Mouse (Mus musculus) CD4-positive, CD25-positive, alpha-beta regulatory T cell, adult 2 months (primary cell): ENCODE results near the gene Pqlc2.

Experiments used
- DNase-seq: peaks from one replicate; pipeline ENCODE4 v3.0.0-alpha.2; 2012; ENCODE audit warnings: low read depth, low spot score

Gene Pqlc2

DNA sequence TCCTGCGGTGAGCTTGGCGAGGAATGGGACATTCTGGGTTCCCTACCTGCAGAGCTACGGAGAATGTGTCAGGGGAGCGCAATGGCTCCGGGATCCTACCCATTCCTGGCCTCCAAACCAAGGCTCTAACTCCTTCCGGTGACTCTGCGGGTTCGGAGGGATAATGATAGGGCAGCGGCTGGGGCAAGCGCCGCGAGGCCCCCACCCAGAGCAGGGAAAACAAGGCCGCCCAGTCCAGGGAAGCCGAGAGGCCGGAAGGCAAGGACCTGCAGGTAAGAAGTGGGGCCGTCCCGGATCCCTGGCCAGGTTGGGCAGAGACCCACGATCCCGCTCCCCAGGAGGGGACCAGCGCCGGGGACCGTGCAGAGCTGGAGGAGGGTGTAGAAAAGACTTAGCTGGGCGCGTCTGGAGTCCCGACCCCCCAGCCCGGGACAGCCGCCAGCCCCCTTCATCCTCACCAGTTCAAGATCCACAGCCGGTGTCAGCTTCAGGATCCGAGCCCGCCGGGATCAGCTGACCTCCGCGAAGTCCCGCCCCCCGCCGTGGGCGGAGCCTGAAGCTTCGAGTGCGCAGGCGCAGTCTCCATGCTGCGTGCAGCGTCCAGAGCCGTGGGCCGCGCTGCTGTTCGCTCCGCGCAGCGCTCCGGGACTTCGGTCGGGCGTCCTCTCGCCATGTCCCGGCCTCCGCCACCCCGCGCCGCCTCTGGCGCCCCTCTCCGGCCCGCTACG lies at the start of gene Pqlc2, which contains the start of gene Akr7a5:
Gene Pqlc2, minus strand, starts transcription at position 538 of the 728 bp plus-strand sequence.
Gene Akr7a5, plus strand, starts transcription at position 574 of the 728 bp plus-strand sequence.
- peak; percentile 97 for DNase-seq

DNA sequence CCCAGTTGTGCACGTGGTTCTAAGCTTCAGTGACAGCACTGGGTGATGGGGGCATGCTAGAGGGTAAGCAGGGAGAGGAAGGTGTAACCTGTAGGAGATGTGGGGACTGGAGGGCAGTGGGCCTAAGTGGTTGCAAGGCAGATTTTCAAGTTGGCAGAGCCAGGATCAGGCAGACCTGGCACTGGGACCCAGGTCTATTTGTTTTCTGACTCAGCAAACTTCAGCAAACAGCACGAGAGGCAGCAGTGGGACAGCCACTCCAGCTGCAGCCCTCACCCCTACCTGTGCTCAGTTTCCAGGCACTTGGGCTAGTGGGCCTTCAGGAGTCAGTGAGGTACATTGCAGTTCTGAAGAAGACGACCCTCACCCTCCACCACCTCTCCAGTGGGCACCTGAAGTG lies 46.7 kb upstream of the Pqlc2 start:
- no peak for DNase-seq

DNA sequence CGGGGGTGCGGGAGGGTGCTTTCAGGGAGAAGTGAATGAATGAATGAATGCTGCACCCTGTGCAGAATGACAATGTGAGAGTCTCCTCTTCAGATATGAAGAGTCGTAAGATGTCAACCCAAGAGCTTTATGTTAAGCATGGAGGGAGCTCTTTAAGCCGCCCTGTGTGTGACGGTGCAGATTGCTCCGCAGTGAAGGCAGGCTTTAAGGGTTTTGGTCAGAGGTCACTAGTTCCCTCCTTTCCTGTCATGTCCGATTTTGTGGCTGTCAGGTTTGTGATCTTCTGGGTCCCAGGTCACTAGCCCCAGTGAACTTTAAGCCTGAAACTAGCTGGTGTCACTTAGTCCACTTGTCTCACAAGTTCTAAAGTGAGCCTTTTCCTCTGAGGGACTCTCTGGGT lies 42.3 kb upstream of the Pqlc2 start:
- no peak for DNase-seq

GRCm38 (mm10) chr4:139351931-139352711 lies 41.6 kb upstream of the Pqlc2 start, which contains the start of the genes Mrto4, Emc1 and Ubr4:
Gene Mrto4, minus strand, starts transcription at chr4:139352576.
Gene Emc1, plus strand, starts transcription at chr4:139352587.
Gene Ubr4, plus strand, starts transcription at chr4:139352609.
- DNase-seq, result peak; percentile 90

DNA sequence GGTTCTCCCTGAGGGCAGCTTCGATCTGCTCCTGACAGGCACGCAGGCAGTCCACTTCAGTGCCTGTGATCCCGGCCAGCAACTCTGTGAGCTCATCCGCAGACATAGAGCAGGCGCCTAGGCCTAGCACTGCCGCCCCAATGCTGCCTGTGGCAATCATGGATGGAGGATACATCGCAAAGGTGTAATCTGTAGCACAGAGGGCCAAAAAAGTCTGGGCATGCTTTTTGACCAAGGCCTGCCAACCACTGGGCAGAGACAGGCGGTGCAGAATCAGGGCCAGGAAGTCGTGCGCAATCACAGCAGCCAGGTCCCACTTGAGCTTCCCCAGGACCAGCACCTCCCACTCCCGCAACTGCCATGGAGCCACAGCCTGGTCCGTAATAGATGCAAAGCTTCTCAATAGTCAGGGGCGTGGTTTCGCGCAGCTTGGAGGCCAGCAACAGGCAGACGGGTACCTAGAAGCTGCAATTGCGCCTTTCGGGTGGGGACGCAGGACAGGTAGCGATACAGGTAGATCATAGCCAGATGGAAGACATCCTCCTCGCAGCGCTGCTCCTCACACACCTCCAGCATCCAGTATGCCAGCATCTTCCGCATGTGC lies 35.0 kb upstream of the Pqlc2 start:
- no peak for DNase-seq

DNA sequence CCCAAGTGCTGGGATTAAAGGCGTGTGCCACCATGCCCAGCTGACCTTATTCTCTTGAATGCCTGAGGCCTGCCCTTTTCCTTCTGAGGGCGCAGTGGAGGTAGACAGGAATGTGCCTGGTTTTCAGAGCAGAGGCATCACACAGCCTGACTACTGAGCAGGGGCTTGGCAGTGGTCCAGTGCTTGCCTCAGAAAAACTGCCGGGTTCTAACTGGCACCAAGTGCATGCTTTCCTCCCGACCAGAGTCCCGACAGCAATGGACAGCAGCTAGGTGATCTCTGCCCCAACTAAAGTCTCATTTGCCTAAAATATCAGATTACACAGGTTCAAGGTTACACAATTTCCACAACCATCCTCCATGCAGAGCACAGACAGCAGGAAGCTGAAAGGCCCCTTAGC lies 33.2 kb upstream of the Pqlc2 start:
- DNase-seq, result no peak

GRCm38 (mm10) chr4:139341556-139342233 lies 31.2 kb upstream of the Pqlc2 start:
- DNase-seq, result no peak

DNA sequence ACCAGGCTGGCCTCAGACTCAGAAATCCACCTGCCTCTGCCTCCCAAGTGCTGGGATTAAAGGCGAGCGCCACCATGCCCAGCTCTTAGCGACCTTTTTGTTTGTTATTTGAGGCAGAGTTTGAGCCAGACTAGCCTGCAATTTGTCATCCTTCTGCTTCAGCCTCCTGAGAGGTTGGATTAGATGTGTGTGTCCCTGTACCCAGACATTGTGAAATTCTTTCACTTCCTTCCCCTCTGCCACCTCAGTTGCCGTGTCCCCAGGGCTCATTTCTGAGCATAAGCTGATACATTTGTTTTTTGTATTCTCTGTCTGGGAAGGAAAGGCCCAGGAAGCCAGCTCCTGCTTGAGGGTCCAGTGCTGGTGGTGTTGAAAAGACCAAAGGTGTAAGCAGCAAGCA lies 30.3 kb upstream of the Pqlc2 start:
- no peak for DNase-seq

GRCm38 (mm10) chr4:139338145-139338544 lies 27.6 kb upstream of the Pqlc2 start:
- no peak for DNase-seq

DNA sequence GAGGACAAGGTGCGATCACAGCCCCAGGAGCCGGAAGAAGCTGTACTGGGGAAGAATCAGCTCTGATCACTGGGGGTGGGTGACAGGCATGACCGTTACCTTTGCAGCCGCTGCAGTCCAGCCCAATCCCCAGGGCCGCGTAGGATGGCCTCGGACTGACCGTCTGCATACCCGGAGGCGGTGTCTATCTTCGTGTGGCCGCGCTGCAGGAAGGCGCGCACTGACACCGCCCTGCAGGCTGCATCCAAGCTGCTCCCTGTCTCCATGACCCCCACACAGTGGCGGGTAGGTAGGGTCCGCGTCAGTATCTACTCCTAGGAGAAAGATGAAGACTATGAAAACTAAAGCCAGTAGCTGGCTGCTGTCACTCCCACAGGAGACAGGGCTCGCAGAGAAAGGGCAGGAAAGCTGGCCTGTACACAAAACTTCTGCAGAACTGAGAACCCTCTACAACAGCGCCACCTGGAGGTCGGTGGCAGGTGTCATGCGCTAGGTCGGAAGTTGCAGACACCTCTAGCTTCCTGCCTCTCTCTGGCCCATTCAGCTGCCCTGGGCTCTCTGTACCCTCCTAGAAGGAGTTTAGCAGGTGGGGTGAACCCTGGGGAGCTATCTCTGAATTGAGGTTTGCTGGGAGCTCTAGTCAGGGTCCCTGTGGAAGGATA lies 26.4 kb upstream of the Pqlc2 start:
- DNase-seq, result peak; percentile 94

DNA sequence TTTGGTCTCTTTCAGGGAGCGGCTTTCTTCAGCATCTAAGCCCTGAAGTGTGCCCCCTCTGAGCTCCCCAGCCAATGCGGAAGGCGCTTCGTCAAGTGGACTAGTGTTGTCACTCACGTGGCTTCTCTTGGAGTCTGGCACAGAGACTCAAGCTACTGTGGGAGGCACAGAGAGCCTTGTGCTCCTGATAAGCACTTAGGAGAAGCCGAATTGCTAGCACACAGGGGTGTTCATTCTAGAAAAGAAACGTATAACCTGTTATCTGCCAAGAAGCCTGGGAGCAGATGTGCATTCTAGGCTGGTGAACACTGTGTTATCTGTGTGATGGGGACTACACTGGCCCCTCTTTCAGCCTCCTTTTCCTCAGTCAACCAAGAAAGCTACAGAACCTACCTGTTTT lies 25.0 kb upstream of the Pqlc2 start:
- no peak for DNase-seq

- no peak for DNase-seq
Observed at GRCm38 (mm10) chr4:139334631-139335295, 24.3 kb upstream of the Pqlc2 start.

- peak; percentile 97 for DNase-seq
Observed at GRCm38 (mm10) chr4:139330605-139331004, 20.1 kb upstream of the Pqlc2 start.

- DNase-seq, result peak; percentile 29
Observed at GRCm38 (mm10) chr4:139319740-139320139, 9.2 kb upstream of the Pqlc2 start.

DNA sequence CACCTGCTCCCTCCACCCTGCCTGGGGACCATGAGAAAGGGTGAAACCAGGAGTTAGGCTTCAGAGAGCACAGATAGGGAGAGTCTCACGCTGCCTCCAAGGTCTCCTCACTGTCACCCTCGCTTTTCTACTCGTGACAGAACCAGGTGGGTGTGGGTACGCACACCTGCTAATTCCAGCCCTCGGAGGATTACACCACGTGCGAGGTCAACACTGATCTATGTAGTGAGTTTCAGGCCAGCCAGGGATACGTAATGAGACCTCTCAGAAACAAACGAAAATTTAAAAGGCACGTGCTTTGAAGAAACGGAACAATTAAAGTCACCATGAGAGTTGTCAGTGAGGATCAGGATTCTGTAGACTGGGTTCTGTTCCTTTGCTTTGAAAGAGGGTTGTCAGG lies 7.9 kb upstream of the Pqlc2 start:
- DNase-seq, result no peak

DNA sequence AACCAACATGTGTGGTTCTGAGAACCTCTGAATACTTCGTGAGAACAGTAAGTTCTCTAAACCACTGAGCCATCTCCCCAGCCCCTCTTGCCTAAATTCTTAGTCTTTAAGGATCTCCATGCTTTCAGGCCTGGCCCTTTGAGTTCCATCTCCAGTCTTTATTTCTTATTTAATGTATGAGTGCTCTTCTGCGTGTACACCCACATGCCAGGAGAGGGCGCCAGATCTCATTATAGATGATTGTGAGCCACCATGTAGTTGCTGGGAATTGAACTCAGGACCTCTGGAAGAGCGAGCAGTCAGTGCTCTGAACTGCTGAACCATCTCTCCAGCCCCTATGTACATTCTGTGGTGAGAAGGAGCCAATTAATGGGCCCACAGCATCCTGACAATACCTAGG lies 2.1 kb upstream of the Pqlc2 start:
- peak; percentile 83 for DNase-seq

DNA sequence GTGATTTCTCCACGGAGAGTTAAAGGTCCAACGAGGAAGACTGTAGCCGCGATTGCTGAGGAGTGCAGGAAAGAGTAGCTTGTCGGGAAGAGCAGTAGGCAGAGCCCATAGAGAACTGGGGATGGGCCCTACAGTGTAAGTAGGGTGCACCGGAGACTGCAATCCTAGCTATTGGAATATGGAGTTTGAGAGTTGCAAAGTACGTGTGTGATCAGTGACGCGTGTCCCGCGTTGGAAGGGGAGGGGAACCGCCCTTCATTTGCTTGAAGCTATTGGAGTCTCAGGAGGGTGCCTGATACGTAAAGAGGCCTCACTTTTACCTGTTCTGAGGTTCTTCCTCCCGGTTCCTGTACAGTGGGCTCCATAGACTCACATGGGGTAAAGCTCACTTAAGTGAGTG lies 1.2 kb upstream of the Pqlc2 start:
- no peak for DNase-seq

DNA sequence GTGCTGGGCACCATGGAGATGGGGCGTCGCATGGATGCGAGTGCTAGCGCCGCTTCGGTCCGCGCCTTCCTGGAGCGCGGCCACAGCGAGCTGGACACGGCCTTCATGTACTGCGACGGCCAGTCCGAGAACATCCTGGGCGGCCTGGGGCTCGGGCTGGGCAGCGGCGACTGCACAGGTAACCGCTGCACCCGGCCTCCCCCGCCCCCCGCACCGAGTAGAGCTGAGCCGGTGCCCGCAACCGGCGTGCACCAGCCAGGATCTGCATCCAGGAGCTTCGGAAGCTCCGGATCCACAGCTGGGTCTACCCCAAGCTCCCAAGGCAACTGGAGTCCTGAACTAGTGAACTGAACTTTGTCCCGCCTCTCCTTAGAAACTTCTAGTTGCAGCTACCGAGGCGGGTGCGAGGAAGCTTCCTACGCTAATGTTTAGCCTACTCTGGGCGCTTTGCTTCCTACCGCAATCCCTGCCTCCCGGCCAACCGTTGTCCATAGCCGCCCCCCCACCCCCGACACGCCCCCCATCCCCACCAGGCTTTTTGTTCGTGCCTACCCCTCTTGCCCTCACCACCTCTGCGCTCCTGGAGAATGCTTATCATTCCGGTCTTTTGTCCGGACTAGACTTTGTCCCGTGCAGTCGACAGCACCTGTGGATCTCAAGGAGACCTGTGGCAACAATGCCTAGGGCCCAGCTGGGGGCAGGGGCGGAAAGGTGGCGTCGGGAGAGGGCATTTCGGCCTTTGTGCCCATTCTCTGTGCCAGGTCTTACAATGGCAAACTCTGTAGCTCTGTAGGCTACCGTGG lies 592 bp upstream of the Pqlc2 start:
- no peak for DNase-seq

DNA sequence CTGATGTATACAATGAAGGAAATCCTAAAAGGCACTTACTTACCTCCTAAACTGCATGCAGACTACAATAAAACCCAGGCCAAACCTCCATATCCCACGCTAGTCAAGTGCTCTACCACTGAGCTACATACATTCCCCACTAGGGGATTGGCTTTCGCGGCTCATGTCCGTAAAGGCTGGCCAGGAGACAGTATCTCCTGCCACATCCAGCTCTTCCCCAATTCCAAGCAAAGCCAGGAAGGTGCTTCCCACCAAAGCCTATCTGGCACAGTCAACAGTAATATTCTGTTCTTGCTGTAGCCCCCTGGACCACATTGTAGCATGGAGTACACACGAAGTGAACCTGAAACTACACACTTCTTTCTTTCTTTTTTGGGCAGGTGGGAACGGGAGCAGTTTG lies 857 bp downstream of the Pqlc2 start:
- peak; percentile 36 for DNase-seq

- DNase-seq, result no peak
Observed at GRCm38 (mm10) chr4:139307916-139308315, 2.6 kb downstream of the Pqlc2 start.
